Mouse (Mus musculus): ENCODE measurements around the gene Rgs12.

DNA sequence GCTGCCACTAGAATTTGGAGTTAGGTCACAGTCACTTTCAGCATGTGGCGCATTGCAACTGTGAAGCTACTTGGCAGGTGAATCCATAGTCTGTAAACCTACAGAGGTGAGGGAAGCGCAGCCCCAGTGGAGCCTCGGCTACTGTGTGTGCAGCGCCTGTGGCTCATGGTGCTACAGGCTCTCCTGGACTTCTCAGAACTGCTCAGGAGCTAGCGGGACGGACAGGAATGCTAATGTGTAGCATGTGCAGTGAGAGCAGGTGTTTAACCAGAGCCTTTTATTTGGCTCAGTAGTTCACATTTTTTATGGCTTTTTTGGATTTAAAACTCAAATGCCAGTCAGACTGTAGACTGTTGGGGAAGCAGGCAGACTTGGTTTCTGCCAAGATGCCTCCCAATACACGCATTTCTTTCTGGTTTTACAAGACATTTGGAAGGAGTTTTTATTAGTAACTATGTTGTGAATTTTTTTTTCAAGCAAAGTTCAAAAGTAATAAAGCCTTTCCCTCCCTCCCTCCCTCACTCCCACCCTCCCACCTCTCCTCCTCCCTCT, 54.4 kb downstream of the Rgs12 start:
- TF ChIP-seq MAX (IDR thresholded peaks at IDR 0.05), result no peak
- TF ChIP-seq CTCF (IDR thresholded peaks at IDR 0.05; ENCODE audit: control insufficient read depth, insufficient read depth, insufficient read length), result no peak
- no peak for TF ChIP-seq USF1 (IDR thresholded peaks at IDR 0.05; ENCODE audit: low read depth)
- no peak for TF ChIP-seq CEBPB (IDR thresholded peaks at IDR 0.05; ENCODE audit: low read depth)
